Mouse (Mus musculus) thymus, postnatal 25 days (tissue): ENCODE data around the gene Elk4.

Experiments
- DNase-seq: peaks from one replicate; pipeline ENCODE4 v3.0.0; 2022

Elk4 gene

DNA sequence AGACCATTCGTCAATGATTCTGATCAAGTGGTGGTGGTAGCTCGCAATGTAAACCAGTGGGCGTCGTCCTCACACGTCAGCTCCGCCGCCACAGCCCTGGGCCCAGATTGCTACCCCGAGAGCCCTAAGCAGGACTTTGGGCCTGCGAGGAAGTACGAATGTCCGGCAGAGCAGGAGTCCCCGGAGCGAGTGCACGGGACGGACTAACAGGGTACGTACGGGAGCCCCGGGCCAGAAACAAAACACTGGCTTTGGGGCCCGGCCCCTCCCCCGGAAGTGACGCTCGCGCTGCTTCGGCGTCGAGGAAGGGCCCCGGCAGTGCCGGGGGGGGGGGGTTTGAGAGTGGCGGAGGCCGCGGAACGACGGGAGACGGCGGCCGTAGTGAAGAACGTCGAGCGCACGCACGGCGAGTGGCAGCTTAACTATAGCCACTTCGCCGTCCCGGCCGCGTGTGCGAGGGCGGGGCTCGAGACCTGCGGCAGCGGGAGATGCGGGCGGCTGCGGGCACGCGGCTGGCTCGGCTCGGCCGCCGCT lies at the start of gene Elk4:
Gene Elk4 (plus strand): TSS at position 326 of the 534 bp plus-strand sequence.
- DNase-seq: peak; percentile 91

DNA sequence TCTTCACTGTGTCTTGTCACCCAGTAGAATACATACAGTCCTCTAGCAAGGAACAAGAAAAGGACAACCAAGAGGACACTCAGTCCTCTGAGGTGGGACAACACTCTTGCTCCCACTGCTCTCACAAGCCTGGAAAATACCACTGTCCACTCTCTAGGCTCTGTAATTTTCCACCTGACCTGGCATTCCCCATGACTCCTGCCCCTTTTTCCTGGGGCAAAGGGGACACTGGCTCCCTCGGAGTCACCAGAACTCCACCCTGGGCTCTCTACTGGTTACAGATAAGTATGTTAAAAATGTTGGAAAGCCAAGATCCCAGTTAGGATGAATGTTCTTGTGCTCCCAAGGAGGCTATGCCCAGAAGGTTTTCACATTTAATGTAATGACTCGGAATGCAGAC lies 46.4 kb upstream of the Elk4 start:
- no peak for DNase-seq

DNA sequence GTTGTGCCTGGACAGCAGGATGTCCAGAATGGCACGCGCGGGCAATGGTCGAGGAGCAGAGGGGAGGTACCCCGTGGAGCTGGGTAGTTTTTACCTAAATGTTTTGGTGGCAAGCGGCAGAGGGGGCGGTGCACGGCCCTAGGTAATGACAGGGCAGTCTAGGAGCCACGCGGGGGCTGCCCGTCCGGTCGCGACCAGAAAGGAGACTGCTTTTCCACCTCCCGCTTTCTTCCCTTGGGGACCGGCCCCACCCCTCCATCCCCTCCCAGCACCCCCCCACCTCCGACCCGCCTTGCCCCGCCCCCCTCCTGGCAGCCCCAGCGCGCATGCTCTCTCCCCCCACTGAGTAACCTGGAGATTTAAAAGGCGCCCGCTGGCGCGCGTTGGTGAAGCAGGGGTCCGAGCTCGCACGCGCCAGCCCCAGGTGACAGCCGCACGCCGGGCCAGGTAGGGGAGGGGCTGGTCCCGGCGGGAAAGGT lies 44.8 kb upstream of the Elk4 start, which contains the start of gene Slc45a3:
Gene Slc45a3 (plus strand): TSS at position 362 of the 479 bp plus-strand sequence.
- no peak for DNase-seq

DNA sequence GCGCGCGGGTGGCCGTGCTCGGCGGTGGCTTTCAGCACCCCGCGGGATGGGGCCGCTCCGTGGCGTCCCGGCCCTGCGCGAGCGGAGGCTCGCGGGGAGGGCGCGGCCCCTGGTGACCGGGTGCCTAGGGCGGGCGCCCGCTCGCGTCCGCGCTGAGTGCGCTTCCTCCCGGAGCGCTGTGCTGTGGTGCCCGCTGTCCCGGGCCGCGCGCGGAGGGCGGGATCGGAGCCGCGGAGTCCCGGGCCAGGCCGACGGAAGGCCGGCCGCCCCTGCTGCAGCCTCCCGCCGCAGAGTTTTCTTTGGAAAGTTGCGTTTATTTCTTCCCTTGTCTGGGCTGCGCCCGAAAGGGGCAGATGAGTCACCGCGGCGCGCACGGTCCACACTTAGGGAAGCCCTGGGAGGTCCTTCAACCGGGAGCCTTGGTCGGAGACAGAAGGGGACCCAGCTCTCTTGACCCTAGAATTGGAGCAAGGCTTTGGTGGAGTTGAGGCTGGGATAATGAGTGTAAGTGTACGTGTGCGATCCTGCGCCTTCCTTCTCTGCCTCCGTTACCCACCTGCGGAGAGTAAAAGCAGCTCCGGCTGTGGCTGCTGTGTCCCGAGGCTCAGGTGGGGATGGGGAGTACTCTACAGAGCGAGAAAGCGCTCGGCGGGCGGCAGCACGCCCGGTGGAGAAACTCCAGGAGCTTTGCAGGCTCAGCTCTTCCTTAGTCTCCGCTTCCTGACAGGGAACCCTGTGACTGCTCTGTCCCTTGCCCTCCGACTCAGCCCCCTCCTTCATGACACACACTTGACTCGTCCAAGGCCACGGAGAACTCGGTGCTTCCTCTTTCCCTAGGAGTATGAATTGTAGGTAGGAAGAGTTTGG lies 44.1 kb upstream of the Elk4 start:
- peak; percentile 41 for DNase-seq

DNA sequence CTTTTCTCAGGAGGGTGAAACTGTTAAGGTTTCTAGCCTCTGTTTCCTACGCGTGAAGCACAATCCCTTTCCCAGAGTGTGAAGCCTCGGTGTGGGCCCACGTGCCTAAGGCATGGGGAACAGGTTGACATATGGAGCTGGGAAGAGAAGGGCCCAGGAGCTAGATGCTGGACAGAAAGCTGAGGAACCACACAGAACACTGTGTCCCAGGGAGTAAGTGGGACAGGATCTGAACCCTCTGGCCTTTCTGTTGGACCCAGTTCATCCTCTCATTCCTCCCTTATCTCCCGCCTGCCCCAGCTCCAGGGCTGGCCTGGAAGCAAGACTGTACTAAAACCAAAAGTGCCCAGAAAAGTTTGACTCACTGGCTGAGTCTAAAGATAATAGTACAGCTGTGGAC lies 43.3 kb upstream of the Elk4 start:
- DNase-seq: no peak

DNA sequence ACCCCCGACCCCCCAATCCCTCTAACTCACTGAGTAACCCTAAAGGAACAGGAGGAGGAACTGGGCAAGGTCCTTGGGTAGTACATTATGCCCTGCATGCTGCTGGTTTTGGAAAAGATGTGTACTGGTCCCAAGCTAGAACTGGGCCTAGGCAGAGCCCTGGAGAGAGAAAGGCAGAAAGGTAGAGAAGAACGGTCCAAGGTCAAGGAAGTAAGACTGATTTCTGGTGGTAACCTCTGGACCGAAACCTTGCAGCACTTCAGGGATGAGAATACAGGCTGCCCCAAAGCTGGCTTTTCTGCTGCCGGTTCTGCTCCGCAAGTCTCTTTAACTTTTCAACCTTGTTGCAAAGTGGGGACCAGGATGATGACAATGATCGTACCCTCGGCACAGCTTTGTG lies 42.8 kb upstream of the Elk4 start:
- no peak for DNase-seq

DNA sequence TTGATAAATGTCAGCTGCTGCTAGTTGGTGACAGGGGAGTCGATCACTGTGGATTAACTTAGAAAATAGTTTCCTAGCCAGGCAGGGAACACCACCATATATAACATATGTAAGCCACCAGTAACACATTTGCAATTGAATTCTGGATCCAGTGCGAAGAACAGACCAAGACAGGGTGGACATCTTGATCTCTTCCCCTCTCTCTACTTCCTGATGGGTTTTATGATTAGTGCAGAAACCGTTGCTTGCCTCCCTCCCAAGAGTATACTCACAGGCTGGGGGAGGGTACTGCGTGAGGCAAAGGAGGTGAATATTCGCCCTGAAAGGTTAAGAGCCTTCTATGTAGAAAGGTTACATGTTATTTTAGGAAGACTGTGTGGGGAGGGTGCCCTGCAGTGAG lies 41.6 kb upstream of the Elk4 start:
- no peak for DNase-seq

DNA sequence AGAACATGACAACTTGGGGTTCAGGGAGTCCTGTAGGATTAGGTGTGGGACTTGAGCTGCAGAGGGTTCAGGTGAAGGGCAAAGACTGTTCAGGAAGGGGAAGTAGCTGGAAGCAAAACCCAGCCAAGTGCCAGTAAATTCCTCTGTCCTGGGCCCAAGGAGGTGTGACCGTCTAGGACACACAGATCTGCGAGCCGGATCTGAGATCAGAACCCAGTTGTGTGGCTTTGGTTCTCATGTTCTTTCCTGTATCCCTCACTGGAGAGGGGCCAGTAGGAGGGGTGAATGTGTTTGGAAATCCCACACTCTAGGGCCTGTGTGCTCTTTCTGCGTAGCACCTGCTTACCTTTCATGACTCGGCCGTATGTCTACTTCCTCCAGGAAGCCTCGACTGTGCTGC lies 40.1 kb upstream of the Elk4 start:
- no peak for DNase-seq

DNA sequence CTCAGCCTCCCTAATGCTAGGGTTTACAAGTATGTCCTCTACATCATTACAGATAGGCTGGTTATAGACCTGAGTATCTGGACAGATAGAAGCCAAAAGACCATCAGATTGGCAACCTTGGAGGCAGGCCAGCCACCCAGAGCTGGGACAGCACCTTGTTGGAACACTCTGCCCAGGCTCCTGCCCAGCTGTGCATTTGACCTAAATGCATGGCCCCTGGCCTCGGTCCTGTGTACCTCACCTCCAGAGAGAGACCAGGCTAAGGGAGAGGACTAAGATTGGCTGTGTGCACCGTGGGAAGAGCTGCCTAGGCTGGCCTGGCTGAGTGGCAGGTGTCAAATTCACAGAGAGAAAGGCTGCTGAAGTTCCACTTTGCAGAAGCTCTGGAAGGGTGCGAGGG lies 38.9 kb upstream of the Elk4 start:
- no peak for DNase-seq

DNA sequence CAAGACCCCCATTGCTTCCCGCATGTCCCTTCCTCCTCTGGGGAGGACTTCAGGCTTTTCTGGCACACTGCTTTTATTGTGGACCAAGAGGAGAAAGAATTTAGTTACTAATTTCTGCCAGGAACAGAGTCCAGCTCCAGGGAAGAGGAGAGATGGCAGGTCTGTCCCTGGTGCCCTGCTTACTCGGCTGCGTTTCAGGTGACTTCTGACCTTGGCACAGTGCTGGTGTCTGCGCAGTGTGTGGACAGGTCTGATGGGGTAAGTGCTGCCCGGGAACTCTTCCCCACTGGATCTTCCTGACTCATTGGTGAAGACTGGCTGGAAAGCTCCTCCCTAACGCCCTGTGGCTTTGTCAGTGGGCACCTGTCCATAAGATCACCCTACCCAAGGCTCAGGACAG lies 38.4 kb upstream of the Elk4 start:
- no peak for DNase-seq

DNA sequence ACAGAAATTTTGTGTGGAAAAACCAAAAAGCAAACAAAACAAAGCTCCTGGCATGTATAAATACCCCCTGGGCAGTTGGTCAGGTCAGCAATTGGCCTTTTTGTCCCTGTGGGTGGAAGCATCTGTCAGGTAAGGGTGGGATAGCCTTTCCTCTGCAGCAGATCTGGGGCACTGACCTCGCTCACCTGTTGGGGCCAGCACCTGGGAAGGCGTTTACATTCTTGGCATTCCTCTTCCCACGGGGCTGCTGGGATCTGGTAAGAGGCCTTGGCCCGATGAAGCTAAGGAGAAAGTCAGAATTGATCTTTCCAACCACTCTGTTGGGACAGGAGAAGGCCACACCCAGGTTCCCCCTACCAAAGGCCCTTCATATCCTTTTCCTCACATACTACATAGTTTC lies 37.6 kb upstream of the Elk4 start:
- no peak for DNase-seq

DNA sequence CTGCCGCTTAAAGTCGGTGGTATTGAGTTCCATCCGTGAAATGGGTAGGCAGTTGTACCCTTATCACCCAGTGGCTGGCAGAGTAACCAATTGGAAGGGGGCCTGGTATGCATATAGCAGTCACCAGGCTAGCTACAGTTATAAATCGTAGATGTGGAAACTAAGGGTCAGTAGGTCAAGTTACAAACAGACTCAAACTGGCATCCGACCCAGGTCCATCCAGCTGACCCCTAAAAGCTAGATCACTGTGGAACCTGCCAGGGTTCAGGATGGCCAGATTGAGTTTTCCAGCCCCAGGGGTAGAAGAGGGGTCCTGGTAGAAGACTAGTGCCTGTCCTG lies 37.1 kb upstream of the Elk4 start:
- DNase-seq: no peak

DNA sequence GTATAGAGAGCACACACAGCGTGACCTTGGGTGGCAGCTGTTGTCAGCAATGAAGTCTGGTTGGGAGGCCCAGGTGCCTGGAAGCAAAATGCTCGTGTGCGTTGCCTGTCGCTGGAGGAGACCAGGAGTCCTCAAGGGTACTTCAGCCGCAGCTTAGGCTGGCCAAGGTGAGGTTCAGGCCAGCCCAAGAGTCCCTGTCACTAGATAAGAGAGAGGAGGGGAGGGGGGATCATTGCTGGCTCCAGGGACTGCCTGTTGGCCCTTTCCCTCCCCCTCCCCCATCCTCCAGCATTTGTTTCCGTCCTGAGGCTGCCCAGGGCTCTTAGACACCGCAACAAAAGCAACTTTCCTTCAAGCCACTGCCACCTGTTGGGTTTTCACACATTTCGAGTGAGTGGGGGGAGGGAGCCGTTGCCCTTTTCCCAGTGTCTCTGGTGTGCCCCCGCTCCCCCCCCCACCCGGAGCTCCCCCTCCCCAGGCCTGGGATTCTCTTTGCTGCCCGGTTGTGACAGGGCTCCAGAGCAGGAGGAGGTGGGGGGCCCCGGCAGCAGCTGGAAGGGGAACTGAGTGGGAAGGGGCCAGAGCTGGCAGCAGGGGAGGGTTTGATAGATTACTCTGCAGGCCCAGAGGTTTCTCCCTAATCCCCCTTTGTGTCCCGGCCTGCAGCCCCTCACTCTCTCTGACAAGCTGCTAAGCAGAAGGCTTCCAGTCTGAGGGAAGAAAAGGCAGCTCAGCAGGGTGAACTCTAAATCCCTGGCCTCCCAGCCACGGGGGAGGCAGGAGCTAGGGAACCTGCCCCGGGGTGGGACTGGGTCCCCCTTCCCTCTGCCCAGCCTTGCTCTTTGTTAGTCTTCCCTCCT lies 36.5 kb upstream of the Elk4 start:
- DNase-seq: peak; percentile 26

DNA sequence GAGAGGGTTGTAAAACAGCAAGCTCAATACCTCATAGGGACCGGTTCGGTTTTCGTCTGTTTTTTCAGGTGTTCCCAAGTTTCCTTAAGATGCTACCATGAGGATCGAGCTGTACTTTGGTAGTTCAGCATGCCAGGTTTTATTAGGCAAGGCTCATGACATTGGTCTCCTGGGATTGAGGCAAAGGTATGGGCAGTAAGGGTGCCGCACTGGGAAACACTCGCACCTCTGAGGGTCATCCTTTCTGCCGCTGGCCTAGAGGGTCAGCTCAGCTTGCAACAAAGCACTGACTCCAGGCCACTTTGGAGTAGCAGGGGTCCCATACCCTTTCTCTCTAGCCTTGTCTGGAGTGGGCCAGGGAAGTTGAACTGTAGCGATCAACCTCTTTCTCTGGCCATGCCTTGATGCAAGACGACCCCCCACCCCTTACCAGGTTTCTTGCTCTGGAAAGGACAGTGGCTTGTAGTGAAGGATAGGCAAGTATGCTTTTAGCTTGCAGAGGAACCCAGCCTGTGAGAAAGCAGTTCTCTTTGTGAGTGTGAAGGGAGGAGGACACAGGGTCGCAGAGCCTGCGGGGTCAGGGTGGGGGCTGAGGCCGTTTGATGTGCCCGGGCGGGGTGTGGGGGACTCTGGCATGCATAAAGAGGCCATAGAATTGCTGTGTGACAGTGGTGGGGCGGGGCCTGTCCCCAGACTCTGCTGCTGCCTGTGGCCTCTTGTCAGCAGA lies 35.5 kb upstream of the Elk4 start:
- peak; percentile 27 for DNase-seq

DNA sequence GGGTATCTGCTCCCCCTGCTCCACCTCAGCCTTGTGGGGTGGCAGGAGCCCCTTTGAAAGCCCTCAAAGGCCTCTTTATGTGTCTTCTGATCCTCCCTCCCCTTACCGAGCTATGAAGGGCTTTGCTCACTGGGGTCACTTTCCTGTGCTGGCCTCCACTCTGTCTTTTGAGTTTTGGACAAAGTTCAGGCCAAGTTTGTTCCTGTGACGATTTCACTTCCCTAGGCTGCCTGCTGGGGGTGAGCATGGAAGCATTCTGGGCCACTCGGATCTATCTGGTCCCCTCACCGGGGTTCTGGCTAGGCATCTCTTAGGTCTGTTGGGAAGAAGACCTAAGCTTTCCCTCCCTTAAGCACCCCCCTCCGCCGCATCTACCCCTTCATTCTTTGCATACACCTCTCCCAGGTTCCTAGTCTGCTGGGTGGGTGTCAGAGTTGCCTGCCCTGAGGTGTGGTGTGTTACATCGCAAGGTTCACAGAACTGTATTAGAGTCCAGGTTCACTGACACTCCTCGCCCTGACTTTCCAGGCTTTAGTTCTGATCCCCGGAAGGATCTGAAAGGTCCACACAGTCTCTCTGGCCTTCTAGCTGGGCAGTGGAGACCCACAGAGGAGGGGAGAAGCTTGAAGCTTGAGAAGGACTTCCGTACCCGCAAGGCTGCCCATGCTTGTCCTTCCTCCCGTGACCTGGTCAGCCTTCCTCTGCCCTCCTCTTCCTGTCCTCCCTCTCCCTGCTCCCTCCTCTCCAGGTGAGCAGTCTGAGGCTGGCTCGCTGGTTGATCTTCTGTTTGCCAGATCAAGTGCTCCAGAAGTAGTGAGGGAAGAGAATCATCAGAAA lies 34.7 kb upstream of the Elk4 start:
- no peak for DNase-seq

DNA sequence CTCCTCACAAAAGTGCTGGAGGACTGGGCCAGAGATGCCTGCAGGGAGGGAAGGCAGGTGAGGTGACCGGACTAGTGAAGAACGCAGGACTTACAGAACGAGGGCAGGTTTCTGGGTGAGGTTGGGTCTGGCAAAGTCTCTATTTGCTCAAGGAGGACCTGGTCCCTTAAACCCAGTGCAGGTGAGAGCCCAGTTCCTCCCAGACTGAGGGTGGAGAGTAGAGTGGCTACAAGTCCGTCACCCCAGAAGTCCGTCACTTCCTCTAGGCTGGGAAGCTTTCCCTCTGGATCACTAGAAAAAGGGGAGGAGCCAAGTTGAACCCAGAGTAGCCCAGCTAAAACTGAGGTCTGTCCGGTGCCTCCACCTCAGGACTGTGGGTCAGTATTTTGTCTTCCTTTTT lies 33.4 kb upstream of the Elk4 start:
- DNase-seq: no peak

DNA sequence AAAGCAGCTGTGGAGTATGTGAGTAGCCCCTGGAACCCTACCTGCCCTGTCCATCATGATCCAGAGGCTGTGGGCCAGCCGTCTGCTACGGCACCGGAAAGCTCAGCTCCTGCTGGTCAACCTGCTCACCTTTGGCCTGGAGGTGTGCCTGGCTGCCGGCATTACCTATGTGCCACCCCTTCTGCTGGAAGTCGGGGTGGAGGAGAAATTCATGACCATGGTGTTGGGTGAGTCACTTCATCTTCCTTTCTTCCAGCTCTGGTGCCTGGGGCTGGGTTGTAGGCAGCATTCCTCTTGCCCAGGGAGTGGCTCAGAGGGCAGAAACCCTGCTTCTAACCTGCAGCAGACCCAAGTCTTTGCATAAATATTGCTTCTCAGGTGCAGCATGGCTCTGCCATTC lies 30.5 kb upstream of the Elk4 start:
- no peak for DNase-seq

DNA sequence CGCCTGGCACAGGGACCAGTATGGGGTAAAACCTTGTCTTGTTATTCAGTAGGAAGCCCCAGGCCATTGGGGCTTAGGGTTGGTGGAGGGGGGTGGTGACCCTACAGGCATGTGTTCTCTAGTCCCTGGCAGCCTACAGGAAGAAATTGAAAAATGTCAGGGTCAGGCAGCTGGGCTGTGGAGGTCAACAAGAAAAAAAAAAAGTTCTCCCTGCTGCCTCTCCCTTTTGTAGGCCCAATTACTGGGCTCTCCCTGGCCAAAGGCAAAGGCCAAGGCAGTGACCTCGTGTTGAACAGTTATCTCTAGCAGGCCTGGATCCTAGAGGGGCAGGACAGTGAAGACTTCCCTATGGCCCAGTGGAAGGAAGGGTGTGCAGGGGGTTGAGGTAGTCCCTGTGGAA lies 26.9 kb upstream of the Elk4 start:
- no peak for DNase-seq

DNA sequence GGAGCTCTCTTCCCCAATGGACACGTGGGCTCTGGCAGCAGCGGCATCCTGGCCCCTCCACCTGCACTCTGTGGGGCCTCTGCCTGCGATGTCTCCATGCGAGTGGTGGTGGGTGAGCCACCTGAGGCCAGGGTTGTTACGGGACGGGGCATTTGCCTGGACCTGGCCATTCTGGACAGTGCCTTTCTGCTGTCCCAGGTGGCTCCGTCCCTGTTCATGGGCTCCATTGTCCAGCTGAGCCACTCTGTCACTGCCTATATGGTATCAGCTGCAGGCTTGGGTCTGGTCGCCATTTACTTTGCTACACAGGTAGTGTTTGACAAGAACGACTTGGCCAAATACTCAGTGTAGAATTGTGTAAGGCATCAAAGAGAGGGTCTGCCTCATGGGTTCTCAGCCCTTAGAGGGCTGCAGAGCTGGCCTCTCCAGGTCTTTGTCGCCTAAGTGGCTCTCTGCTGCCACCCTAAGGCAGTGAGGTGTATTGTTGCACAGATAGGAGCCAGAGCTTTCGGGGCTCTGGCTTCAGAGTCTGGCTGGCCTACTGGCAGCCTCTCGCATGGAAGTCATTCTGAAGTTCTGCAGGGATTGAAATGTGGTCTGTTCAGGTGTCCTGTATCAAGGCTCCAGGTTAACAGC lies 25.9 kb upstream of the Elk4 start:
- DNase-seq: peak; percentile 82

DNA sequence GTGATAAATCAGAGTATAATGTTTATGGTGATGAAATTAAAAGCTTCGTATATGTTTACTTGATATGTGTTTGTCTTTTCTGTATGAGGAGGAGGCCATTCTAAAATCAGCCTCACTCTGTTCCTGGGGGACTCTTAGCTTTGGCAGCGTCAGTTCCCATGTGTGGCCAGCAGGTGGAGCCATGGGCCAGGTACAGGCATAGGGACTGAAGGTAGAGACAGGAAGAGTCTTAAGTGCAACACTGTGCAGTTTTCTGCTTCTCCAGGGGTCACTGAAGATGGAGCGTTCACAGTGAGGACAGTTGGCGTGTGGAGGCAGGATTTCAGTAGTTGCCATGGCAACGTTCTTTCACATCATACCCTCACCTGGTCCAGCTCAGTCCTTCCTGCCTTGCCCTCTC lies 24.5 kb upstream of the Elk4 start:
- peak; percentile 87 for DNase-seq

DNA sequence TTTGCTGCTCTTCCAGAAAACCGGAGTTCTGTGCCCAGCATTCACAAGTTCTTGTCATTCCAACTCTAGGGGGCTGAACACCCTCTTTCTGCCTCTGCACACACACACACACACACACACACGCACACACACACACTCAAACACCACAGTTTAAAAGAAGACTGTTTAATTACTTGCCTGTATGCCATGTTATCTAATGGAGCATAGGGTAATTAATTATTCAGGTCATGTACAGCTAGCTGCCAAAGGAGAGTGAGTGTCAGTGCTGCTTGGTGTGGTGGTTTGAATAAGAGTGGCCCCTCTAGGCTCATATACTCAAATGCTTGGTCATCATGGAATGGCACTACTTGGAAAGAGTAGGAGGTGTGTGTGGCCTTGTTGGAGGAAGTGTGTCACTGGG lies 23.6 kb upstream of the Elk4 start:
- no peak for DNase-seq

DNA sequence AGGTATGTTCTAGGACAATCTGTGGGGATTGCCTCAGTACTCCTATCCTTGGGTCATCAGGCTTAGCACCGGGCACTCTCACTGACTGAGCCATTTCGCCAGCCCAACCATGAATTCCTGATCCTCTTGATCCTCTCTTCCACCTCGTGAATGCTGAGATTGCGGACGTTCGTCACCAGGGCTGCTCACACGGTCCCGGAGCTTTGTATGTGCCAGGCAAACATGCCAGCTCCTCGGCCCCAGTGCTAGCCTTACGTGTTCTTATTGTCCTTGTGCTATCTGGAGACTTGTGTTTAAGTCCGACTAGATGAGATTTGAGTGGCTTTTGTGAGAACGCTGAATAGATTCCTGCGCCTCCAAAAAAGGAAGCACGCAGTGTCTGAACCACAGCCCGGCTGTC lies 20.0 kb upstream of the Elk4 start:
- DNase-seq: no peak
